Mouse (Mus musculus): ENCODE measurements at regions not wholly inside any gene's neighbourhood (a gene's known extent, or its start where the extent isn't known, plus 50 kb on each side); places are given as distances from the start of the nearest gene placed in this dataset.

DNA sequence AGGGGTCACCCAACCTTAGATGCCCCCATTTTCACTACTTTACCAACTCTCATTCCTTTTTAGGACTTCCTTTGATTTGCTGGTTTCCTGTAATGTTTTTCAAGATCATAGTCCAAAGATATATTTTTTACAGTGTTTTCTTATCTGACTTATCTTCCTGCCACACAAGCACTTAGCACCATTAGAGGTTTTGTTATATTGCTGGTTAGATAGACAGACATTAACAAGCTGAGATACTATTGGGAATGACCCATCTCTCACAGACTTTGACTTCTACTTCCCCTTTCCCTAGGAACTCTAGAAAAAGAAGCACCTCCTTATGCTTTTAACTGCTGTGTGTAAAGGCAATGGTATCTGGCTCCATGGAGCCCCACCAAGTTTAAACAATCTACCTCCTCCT is 127.0 kb upstream of the Nova1 start:
- H3K4me1 ChIP-seq (ENCODE audit: control insufficient read depth in 1 of 2, insufficient read depth in 2 of 2, low read length in 2 of 2), result no peaks in the 10 kb centered on the region; a peak in 2 of 4 replicates
- no peak overlapping the region for H3K4me3 ChIP-seq (ENCODE audit: control insufficient read depth in 1 of 2, insufficient read depth in 1 of 2, low read depth in 2 of 2, low read length in 2 of 2)
- no peaks in the 10 kb centered on the region for H3K27me3 ChIP-seq (ENCODE audit: control insufficient read depth in 1 of 2, insufficient read depth in 2 of 2, low read length in 2 of 2)
- DNase-seq (ENCODE audit: low read depth, low spot score), result peak; percentile 55
- H3K36me3 ChIP-seq (ENCODE audit: control insufficient read depth in 1 of 2, insufficient read depth in 2 of 2, low read length in 2 of 2), result no peaks in the 10 kb centered on the region; a peak in 1 of 4 replicates
- no peak overlapping the region for H3K9ac ChIP-seq (ENCODE audit: control insufficient read depth, low read depth, low read length, poor library complexity, severe bottlenecking)
- TF ChIP-seq TCF12 (IDR thresholded peaks at IDR 0.05; ENCODE audit: low read depth, low read length), result peak; percentile 76
- peak; percentile 68 for TF ChIP-seq RCOR1 (IDR thresholded peaks at IDR 0.05; ENCODE audit: low read depth, low read length)
- TF ChIP-seq ZC3H11A (IDR thresholded peaks at IDR 0.05; ENCODE audit: low read depth, low read length), result no peak
- TF ChIP-seq ETS1 (IDR thresholded peaks at IDR 0.05; ENCODE audit: low read depth, low read length), result 0 out of 2 replicates have a peak, but pooled peaks have one; percentile 21
- no peak for TF ChIP-seq MXI1 (IDR thresholded peaks at IDR 0.05; ENCODE audit: low read depth, low read length)
- peak; percentile 64 for TF ChIP-seq GATA1 (IDR thresholded peaks at IDR 0.05; ENCODE audit: low read depth, low read length)
- no peak for TF ChIP-seq MAFK (IDR thresholded peaks at IDR 0.05; ENCODE audit: borderline replicate concordance, low read depth, low read length)
- peak; percentile 76 to 78; a peak in 3 of 4 replicates for TF ChIP-seq EP300 (IDR thresholded peaks at IDR 0.05; ENCODE audit: low read depth in 1 of 2, low read length in 2 of 2)
- TF ChIP-seq ZMIZ1 (IDR thresholded peaks at IDR 0.05; ENCODE audit: low read depth, low read length), result no peak
- H3K9me3 ChIP-seq (replicated peaks; ENCODE audit: insufficient read depth, low read length), result no peaks in the 10 kb centered on the region
- H3K27ac ChIP-seq (ENCODE audit: control insufficient read depth, low read depth, low read length), result no peak overlapping the region
- H3K79me2 ChIP-seq (ENCODE audit: control insufficient read depth, insufficient read depth, low read length, poor library complexity), result no peaks in the 10 kb centered on the region

DNA sequence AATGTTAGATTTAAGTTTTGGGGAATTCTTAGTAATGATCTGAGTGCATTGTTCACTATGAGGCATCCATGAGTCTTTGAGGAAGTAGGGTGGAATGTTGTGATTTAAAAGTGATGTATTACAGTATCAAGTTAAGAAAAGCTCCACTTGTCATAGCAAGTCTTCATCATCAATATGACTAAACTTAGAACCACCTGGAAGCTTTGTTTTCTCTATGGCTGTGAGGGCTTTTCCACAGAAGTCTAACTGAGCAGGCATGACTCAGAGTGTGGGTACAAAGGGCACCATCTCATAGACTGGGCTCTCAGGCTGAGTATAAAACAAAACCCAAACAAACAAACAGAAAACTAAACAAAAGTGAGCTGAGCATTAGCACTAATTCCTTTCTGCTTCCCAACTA is 112.4 kb upstream of the Nova1 start:
- TF ChIP-seq TCF12 (IDR thresholded peaks at IDR 0.05; ENCODE audit: low read depth, low read length) (no peak), NELFE (IDR thresholded peaks at IDR 0.05; ENCODE audit: low read depth, low read length) (no peak), MEF2A (IDR thresholded peaks at IDR 0.05; ENCODE audit: extremely low read depth, insufficient replicate concordance, low read depth, low read length, poor library complexity, severe bottlenecking) (no peak), HCFC1 (IDR thresholded peaks at IDR 0.05; ENCODE audit: low read depth, low read length) (no peak), RAD21 (IDR thresholded peaks at IDR 0.05; ENCODE audit: low read depth, low read length) (no peak), CTCF (IDR thresholded peaks at IDR 0.05 in 2 of 3, conservative IDR thresholded peaks at IDR 0.05 in 1 of 3; ENCODE audit: control insufficient read depth in 1 of 3, insufficient read depth in 1 of 3, low read depth in 2 of 3, low read length in 3 of 3, poor library complexity in 1 of 3, severe bottlenecking in 1 of 3) (no peak), CHD1 (IDR thresholded peaks at IDR 0.05; ENCODE audit: low read depth, low read length) (no peak), EP300 (IDR thresholded peaks at IDR 0.05; ENCODE audit: low read depth in 1 of 2, low read length in 2 of 2) (no peak), BHLHE40 (IDR thresholded peaks at IDR 0.05; ENCODE audit: borderline replicate concordance, low read depth, low read length) (no peak), TAL1 (IDR thresholded peaks at IDR 0.05; ENCODE audit: low read length) (no peak), KAT2A (conservative IDR thresholded peaks at IDR 0.05; ENCODE audit: low read depth, low read length) (no peak), ZKSCAN1 (IDR thresholded peaks at IDR 0.05; ENCODE audit: low read depth, low read length) (no peak), POLR2AphosphoS2 (IDR thresholded peaks at IDR 0.05; ENCODE audit: low read length) (no peak), SIN3A (IDR thresholded peaks at IDR 0.05; ENCODE audit: low read length) (no peak), MAFK (IDR thresholded peaks at IDR 0.05; ENCODE audit: borderline replicate concordance, low read depth, low read length) (no peak), GABPA (IDR thresholded peaks at IDR 0.05; ENCODE audit: low read depth, low read length) (no peak), GATA1 (IDR thresholded peaks at IDR 0.05; ENCODE audit: low read depth, low read length) (no peak), ZNF384 (IDR thresholded peaks at IDR 0.05; ENCODE audit: low read depth, low read length) (no peak), MAZ (IDR thresholded peaks at IDR 0.05; ENCODE audit: low read depth, low read length) (no peak), ELF1 (IDR thresholded peaks at IDR 0.05; ENCODE audit: low read depth, low read length) (no peak)
- no peak for DNase-seq (ENCODE audit: low read depth, low spot score)
- H3K4me1 ChIP-seq (ENCODE audit: control insufficient read depth in 1 of 2, insufficient read depth in 2 of 2, low read length in 2 of 2), result no peaks in the 10 kb centered on the region
- no peak overlapping the region for H3K27ac ChIP-seq (ENCODE audit: control insufficient read depth, low read depth, low read length)
- H3K4me3 ChIP-seq (ENCODE audit: control insufficient read depth in 1 of 2, insufficient read depth in 1 of 2, low read depth in 2 of 2, low read length in 2 of 2), result no peak overlapping the region
- H3K27me3 ChIP-seq (ENCODE audit: control insufficient read depth in 1 of 2, insufficient read depth in 2 of 2, low read length in 2 of 2), result no peaks in the 10 kb centered on the region
- H3K9ac ChIP-seq (ENCODE audit: control insufficient read depth, low read depth, low read length, poor library complexity, severe bottlenecking), result no peak overlapping the region
- H3K79me2 ChIP-seq (ENCODE audit: control insufficient read depth, insufficient read depth, low read length, poor library complexity), result no peaks in the 10 kb centered on the region
- no peaks in the 10 kb centered on the region for H3K9me3 ChIP-seq (replicated peaks; ENCODE audit: insufficient read depth, low read length)
- H3K36me3 ChIP-seq (ENCODE audit: control insufficient read depth in 1 of 2, insufficient read depth in 2 of 2, low read length in 2 of 2), result no peaks in the 10 kb centered on the region

Data from MEL (cell line).